Mouse (Mus musculus) liver, embryonic 14.5 days (tissue): Measurements from ENCODE around the gene Ss18l2. TPM values are rescaled to one million over a fixed set of nuclear protein-coding genes. Genes with fewer than 3 reads are reported as not detected.

Experiments
- ATAC-seq: fragments of 200-750 bp; cut with Nextera tagmentation; 2 replicates; pipeline ENCODE4 v1.8.0; 2017; ENCODE audit warnings: moderate number of reproducible peaks, mild to moderate bottlenecking, moderate library complexity; ENCODE audit not compliant: insufficient read depth
- DNase-seq, 3 experiments: peaks; one replicate each; pipeline ENCODE4 v3.0.0-alpha.2; 2012 to 2013; ENCODE audit warnings: low read depth in 3 of 3, low spot score in 3 of 3
- H3K27ac ChIP-seq: fragments of 300-500 bp; sonication (generic); 2 replicates; pipeline ENCODE4 v1.5.1; 2014; ENCODE audit warnings: moderate library complexity, mild to moderate bottlenecking, control low read depth, inconsistent platforms
- H3K27me3 ChIP-seq: fragments of 300-500 bp; sonication (generic); 2 replicates; pipeline ENCODE4 v1.6.1; 2014; ENCODE audit warnings: mild to moderate bottlenecking, low read length, moderate library complexity; ENCODE audit not compliant: control insufficient read depth, insufficient read depth
- H3K36me3 ChIP-seq: fragments of 300-500 bp; sonication (generic); replicated peaks from 2 replicates; pipeline ENCODE4 v1.6.1; 2014; ENCODE audit warnings: low read depth; ENCODE audit not compliant: control insufficient read depth, insufficient read depth
- H3K4me1 ChIP-seq, 2 experiments: fragments of 200-500 bp in 1 of 2; fragments of 300-500 bp in 1 of 2; sonication (generic) in 1 of 2; replicated peaks; 2 replicates each; pipeline ENCODE4 v1.6.1; 2012 to 2014; ENCODE audit warnings: antibody characterized with exemption in 1 of 2, inconsistent platforms in 1 of 2, low read length in 1 of 2; ENCODE audit not compliant: control insufficient read depth in 2 of 2, insufficient read depth in 2 of 2
- H3K4me2 ChIP-seq: fragments of 300-500 bp; sonication (generic); 2 replicates; pipeline ENCODE4 v1.6.1; 2014; ENCODE audit warnings: low read depth, mild to moderate bottlenecking, control low read depth, moderate library complexity
- H3K4me3 ChIP-seq, 2 experiments: fragments of 200-500 bp in 1 of 2; fragments of 300-500 bp in 1 of 2; sonication (generic) in 1 of 2; 2 replicates each; pipeline ENCODE4 v1.5.1; 2012 to 2014; ENCODE audit warnings: low read depth in 2 of 2, low read length in 2 of 2, mild to moderate bottlenecking in 2 of 2, control low read depth in 1 of 2, inconsistent platforms in 1 of 2, moderate library complexity in 1 of 2; ENCODE audit not compliant: insufficient read depth in 1 of 2
- H3K9ac ChIP-seq: fragments of 300-500 bp; sonication (generic); replicated peaks from 2 replicates; pipeline ENCODE4 v1.6.1; 2014; ENCODE audit warnings: mild to moderate bottlenecking, control low read depth, moderate library complexity
- H3K9me3 ChIP-seq: fragments of 300-500 bp; sonication (generic); 2 replicates; pipeline ENCODE4 v1.6.1; 2016; ENCODE audit warnings: low read length, mixed read lengths; ENCODE audit not compliant: control insufficient read depth
- CTCF ChIP-seq: IDR thresholded peaks from 2 replicates; pipeline ENCODE4 v1.5.1; 2016; ENCODE audit warnings: antibody characterized with exemption, low read depth, control low read depth
- EP300 ChIP-seq: IDR thresholded peaks from 2 replicates; pipeline ENCODE4 v1.6.1; 2016; ENCODE audit warnings: antibody characterized with exemption, low read depth
- WGBS: fragments of 180-500 bp; shearing (Covaris S2); extraction: QIAGEN DNeasy Blood & Tissue Kit; methylation state at CpG from one replicate; pipeline ENCODE4 v1.1.7; 2014; ENCODE audit not compliant: insufficient replicate concordance; 5-methylcytosine and 5-hydroxymethylcytosine counted together
- polyA plus RNA-seq, 2 experiments: library from polyadenylated mRNA; depleted of rRNA in 1 of 2; stranded (reverse) in 1 of 2; unstranded in 1 of 2; fragments of >200 nt; fragmentation: Nextera tagmentation in 1 of 2; extraction: Ambion mirVana in 1 of 2; gene quantifications; 2 replicates each; pipeline versions ENCODE4 v1.2.1 to v1.2.3; 2012 to 2014

Gene Ss18l2
- polyA plus RNA-seq, 2 experiments, result 24.8 to 83.3 TPM

DNA sequence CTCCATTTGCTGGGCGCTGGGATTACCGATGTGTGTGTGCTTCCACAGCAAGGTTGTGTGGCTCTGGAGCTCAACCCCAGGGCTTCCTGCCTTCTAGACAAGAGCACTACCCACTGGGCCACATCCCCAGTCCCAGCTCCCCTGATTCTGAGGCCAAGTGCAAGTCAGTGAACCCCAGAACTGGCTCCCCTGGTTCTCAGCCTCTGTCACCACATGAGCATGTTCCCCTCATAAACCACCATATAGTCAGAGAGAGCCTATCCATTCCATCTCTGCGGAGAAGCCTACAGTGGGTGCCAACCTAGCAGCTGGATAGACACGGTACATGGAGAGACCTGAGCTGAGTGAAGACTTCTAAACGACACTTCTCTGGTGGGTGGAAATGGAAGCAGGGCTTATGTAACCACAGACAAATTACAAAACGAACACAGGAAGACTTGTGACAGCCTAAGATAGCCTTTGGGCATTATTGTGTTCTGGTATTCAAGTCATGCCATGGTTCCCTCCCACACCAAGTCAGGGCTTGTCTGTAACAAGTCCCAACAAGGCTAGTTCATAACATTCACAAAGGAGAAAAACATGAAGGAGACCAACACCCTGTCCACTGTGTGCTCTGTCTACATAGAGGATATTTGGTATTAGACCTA, 4.0 kb upstream of the Ss18l2 start:
- WGBS, result 58% methylated on average over 6 of the region's 6 CpGs
- Histone ChIP-seq H3K36me3 (no peaks in the 10 kb centered on the region), H3K4me1 (peaks cover 26 to 36% of the 10 kb centered on the region in 2 experiments), H3K4me3 (peak overlapping the region; percentile 78 to 80; a peak in 3 of 4 replicates), H3K9me3 (no peaks in the 10 kb centered on the region), H3K9ac (peak overlapping the region; percentile 78), H3K27me3 (no peaks in the 10 kb centered on the region), H3K4me2 (peak overlapping the region; percentile 78), H3K27ac (peak overlapping the region; percentile 98)
- DNase-seq, result no peak
- ATAC-seq, result no peak
- TF ChIP-seq EP300, result no peak
- no peak for TF ChIP-seq CTCF

DNA sequence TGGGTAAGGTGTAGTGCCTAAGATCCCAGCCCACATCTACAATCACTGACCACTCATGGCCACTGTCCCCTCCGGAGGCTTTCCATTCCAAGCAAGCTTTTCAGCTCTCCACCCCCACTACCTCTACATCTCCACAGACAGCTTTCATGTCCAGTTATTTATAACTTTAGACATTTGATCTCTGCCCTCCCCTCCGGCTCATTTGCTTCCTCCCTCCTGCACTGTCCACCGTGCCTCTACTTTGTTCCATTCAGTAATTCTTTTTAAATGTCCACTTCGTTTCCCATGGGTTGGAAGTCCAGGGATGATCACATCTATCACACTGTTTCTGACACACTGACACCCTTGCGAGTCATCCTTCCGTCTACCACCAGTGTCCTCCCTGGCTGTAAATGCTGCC, 2.3 kb upstream of the Ss18l2 start:
- Histone ChIP-seq H3K4me3 (no peak overlapping the region), H3K27ac (no peak overlapping the region), H3K27me3 (no peaks in the 10 kb centered on the region), H3K9me3 (no peaks in the 10 kb centered on the region), H3K4me1 (peaks cover 30 to 41% of the 10 kb centered on the region in 2 experiments), H3K9ac (no peak overlapping the region), H3K36me3 (peaks cover 5% of the 10 kb centered on the region), H3K4me2 (no peak overlapping the region)
- ATAC-seq, result no peak
- no peak for DNase-seq
- 55% methylated on average over 6 of the region's 6 CpGs for WGBS
- TF ChIP-seq EP300, result no peak
- TF ChIP-seq CTCF, result no peak

GRCm38 (mm10) chr9:121708506-121709486, 1.3 kb upstream of the Ss18l2 start:
- WGBS, result 43% methylated on average over 7 of the region's 7 CpGs
- Histone ChIP-seq H3K4me2 (no peak overlapping the region), H3K9ac (no peak overlapping the region), H3K27me3 (no peaks in the 10 kb centered on the region), H3K4me3 (no peak overlapping the region), H3K36me3 (peaks cover 6% of the 10 kb centered on the region), H3K27ac (no peak overlapping the region), H3K9me3 (no peaks in the 10 kb centered on the region), H3K4me1 (peaks cover 30 to 41% of the 10 kb centered on the region in 2 experiments)
- ATAC-seq, result no peak
- no peak for DNase-seq
- TF ChIP-seq CTCF (no peak), EP300 (no peak)

DNA sequence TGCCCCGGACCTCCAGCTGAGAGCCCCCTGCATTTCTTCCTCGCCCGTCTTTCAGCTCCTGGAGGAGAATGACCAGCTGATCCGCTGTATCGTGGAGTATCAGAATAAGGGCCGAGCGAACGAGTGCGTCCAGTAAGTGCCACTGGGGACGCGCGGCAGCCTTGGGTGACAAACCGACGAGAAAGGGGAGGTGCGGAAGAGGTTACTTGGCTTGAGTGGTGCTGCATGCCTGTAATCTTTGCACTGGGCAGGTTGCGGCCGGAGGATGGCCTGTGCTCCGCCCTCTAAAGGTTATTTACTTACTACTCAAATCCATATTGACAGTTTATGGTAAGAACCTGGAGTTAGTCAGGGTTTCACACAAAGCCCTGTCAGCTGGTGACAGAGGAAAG, 451 bp downstream of the Ss18l2 start:
- H3K4me1 ChIP-seq, result peaks cover 23 to 31% of the 10 kb centered on the region in 2 experiments
- TF ChIP-seq EP300 (no peak), CTCF (peak; percentile 34)
- H3K27ac ChIP-seq, result peak overlapping the region; percentile 91
- H3K9me3 ChIP-seq, result no peaks in the 10 kb centered on the region
- peak; percentile 67 for ATAC-seq
- H3K9ac ChIP-seq, result peak overlapping the region; percentile 95
- H3K4me3 ChIP-seq, result peak overlapping the region; percentile 93 to 95
- peaks cover 6% of the 10 kb centered on the region for H3K36me3 ChIP-seq
- WGBS, result 0% methylated on average over 18 of the region's 18 CpGs
- H3K27me3 ChIP-seq, result no peaks in the 10 kb centered on the region
- H3K4me2 ChIP-seq, result peak overlapping the region; percentile 75
- DNase-seq, result peak in 1 of 3 experiments; percentile 47

DNA sequence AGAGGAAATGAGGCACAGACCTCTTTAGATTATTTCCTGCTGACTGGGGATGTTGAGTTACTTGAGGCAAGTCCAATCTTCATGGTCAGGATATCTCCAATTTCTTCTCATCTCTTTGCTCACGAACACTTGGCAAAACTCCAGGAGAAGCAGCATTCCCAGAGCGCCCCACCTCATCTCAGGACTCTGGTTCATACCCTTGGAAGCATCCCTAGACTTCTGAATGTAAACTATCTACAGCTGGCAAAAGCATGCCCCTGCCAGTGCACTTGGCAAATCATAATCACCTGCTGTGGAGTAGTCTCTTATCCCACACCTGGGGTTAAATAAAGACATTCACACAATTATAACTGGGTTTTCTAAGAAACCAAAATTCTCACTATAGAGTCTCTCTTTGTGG, 6.9 kb downstream of the Ss18l2 start:
- H3K4me2 ChIP-seq, result no peak overlapping the region
- H3K4me1 ChIP-seq, result peaks cover 4 to 16% of the 10 kb centered on the region in 2 experiments
- H3K27me3 ChIP-seq, result no peaks in the 10 kb centered on the region
- H3K4me3 ChIP-seq, result no peak overlapping the region
- no peak for ATAC-seq
- WGBS, result 66% methylated on average over 2 of the region's 2 CpGs
- H3K36me3 ChIP-seq, result peaks cover 6% of the 10 kb centered on the region
- no peak overlapping the region for H3K9ac ChIP-seq
- no peaks in the 10 kb centered on the region for H3K9me3 ChIP-seq
- TF ChIP-seq EP300 (no peak), CTCF (no peak)
- H3K27ac ChIP-seq, result no peak overlapping the region
- DNase-seq, result no peak
